Mouse (Mus musculus): ENCODE results near the gene Ptprm. TPM values are rescaled to one million over a fixed set of nuclear protein-coding genes. Genes with fewer than 3 reads are reported as not detected.

The Ptprm gene
- polyA plus RNA-seq, 1 experiment, result not detected

- Histone ChIP-seq H3K4me1 (ENCODE audit: control insufficient read depth, insufficient read depth, low read length) (no peaks in the 10 kb centered on the region), H3K4me3 (ENCODE audit: insufficient read depth, low read depth, low read length) (peak overlapping the region; percentile 87), H3K27ac (ENCODE audit: insufficient read depth, low read depth, low read length) (peak overlapping the region; percentile 89)
- TF ChIP-seq POLR2A (IDR thresholded peaks at IDR 0.05; ENCODE audit: insufficient read depth, low read depth, low read length) (no peak), CTCF (IDR thresholded peaks at IDR 0.05; ENCODE audit: insufficient read depth, low read depth, low read length) (no peak)
- WGBS, result 2% methylated on average over 50 of the region's 50 CpGs
These were observed 1.1 kb downstream of the Ptprm start for GRCm38 (mm10) chr17:67352956-67353795.

GRCm38 (mm10) chr17:67351423-67351822, 2.8 kb downstream of the Ptprm start:
- no peak for TF ChIP-seq CTCF (IDR thresholded peaks at IDR 0.05; ENCODE audit: insufficient read depth, low read depth, low read length)
- TF ChIP-seq POLR2A (IDR thresholded peaks at IDR 0.05; ENCODE audit: insufficient read depth, low read depth, low read length), result no peak
- Histone ChIP-seq H3K4me1 (ENCODE audit: control insufficient read depth, insufficient read depth, low read length) (peaks cover 4% of the 10 kb centered on the region; the same call in 1 of the 2 replicates), H3K4me3 (ENCODE audit: insufficient read depth, low read depth, low read length) (peak overlapping the region; percentile 43), H3K27ac (ENCODE audit: insufficient read depth, low read depth, low read length) (no peak overlapping the region)
- 28% methylated on average over 5 of the region's 5 CpGs for WGBS

GRCm38 (mm10) chr17:67350536-67350935, 3.7 kb downstream of the Ptprm start:
- H3K4me3 ChIP-seq (ENCODE audit: insufficient read depth, low read depth, low read length), result no peak overlapping the region
- no peak for TF ChIP-seq CTCF (IDR thresholded peaks at IDR 0.05; ENCODE audit: insufficient read depth, low read depth, low read length)
- no peak for TF ChIP-seq POLR2A (IDR thresholded peaks at IDR 0.05; ENCODE audit: insufficient read depth, low read depth, low read length)
- WGBS, result 45% methylated on average over 7 of the region's 7 CpGs
- H3K27ac ChIP-seq (ENCODE audit: insufficient read depth, low read depth, low read length), result no peak overlapping the region
- H3K4me1 ChIP-seq (ENCODE audit: control insufficient read depth, insufficient read depth, low read length), result peaks cover 7% of the 10 kb centered on the region; the same call in 1 of the 2 replicates

- TF ChIP-seq CTCF (IDR thresholded peaks at IDR 0.05; ENCODE audit: insufficient read depth, low read depth, low read length) (no peak), POLR2A (IDR thresholded peaks at IDR 0.05; ENCODE audit: insufficient read depth, low read depth, low read length) (no peak)
- 95% methylated on average over 8 of the region's 8 CpGs for WGBS
These were observed 4.7 kb downstream of the Ptprm start for GRCm38 (mm10) chr17:67349594-67349993.

GRCm38 (mm10) chr17:67346921-67347320, 7.3 kb downstream of the Ptprm start:
- 60% methylated on average over 10 of the region's 10 CpGs for WGBS
- TF ChIP-seq CTCF (IDR thresholded peaks at IDR 0.05; ENCODE audit: insufficient read depth, low read depth, low read length), result no peak
- TF ChIP-seq POLR2A (IDR thresholded peaks at IDR 0.05; ENCODE audit: insufficient read depth, low read depth, low read length), result no peak

More at GRCm38 (mm10) chr17:67349594-67349993, 4.7 kb downstream of the Ptprm start:
- peaks cover 7% of the 10 kb centered on the region; the same call in 1 of the 2 replicates for H3K4me1 ChIP-seq (ENCODE audit: control insufficient read depth, insufficient read depth, low read length)
- H3K4me3 ChIP-seq (ENCODE audit: insufficient read depth, low read depth, low read length), result no peak overlapping the region
- no peak overlapping the region for H3K27ac ChIP-seq (ENCODE audit: insufficient read depth, low read depth, low read length)

GRCm38 (mm10) chr17:67345157-67345556, 9.1 kb downstream of the Ptprm start:
- WGBS, result 75% methylated on average over 8 of the region's 8 CpGs
- no peak overlapping the region for H3K4me3 ChIP-seq (ENCODE audit: insufficient read depth, low read depth, low read length)
- peaks cover 20% of the 10 kb centered on the region for H3K4me1 ChIP-seq (ENCODE audit: control insufficient read depth, insufficient read depth, low read length)
- no peak overlapping the region for H3K27ac ChIP-seq (ENCODE audit: insufficient read depth, low read depth, low read length)
- TF ChIP-seq CTCF (IDR thresholded peaks at IDR 0.05; ENCODE audit: insufficient read depth, low read depth, low read length), result no peak
- no peak for TF ChIP-seq POLR2A (IDR thresholded peaks at IDR 0.05; ENCODE audit: insufficient read depth, low read depth, low read length)

More at GRCm38 (mm10) chr17:67346921-67347320, 7.3 kb downstream of the Ptprm start:
- Histone ChIP-seq H3K4me1 (ENCODE audit: control insufficient read depth, insufficient read depth, low read length) (peaks cover 16% of the 10 kb centered on the region), H3K27ac (ENCODE audit: insufficient read depth, low read depth, low read length) (no peak overlapping the region), H3K4me3 (ENCODE audit: insufficient read depth, low read depth, low read length) (no peak overlapping the region)

- TF ChIP-seq CTCF (IDR thresholded peaks at IDR 0.05; ENCODE audit: insufficient read depth, low read depth, low read length), result no peak
- no peak overlapping the region for H3K4me3 ChIP-seq (ENCODE audit: insufficient read depth, low read depth, low read length)
- 82% methylated on average over 2 of the region's 2 CpGs for whole genome bisulfite sequencing
- H3K27ac ChIP-seq (ENCODE audit: insufficient read depth, low read depth, low read length), result no peak overlapping the region
- peaks cover 23% of the 10 kb centered on the region for H3K4me1 ChIP-seq (ENCODE audit: control insufficient read depth, insufficient read depth, low read length)
These were observed 10.8 kb downstream of the Ptprm start for GRCm38 (mm10) chr17:67343471-67343870.

GRCm38 (mm10) chr17:67343006-67343405, 11.3 kb downstream of the Ptprm start:
- Histone ChIP-seq H3K4me1 (ENCODE audit: control insufficient read depth, insufficient read depth, low read length) (peaks cover 23% of the 10 kb centered on the region), H3K4me3 (ENCODE audit: insufficient read depth, low read depth, low read length) (no peak overlapping the region), H3K27ac (ENCODE audit: insufficient read depth, low read depth, low read length) (no peak overlapping the region)
- TF ChIP-seq CTCF (IDR thresholded peaks at IDR 0.05; ENCODE audit: insufficient read depth, low read depth, low read length), result no peak
- TF ChIP-seq POLR2A (IDR thresholded peaks at IDR 0.05; ENCODE audit: insufficient read depth, low read depth, low read length), result no peak
- WGBS, result 35% methylated on average over 6 of the region's 6 CpGs

- Histone ChIP-seq H3K4me1 (ENCODE audit: control insufficient read depth, insufficient read depth, low read length) (peaks cover 16% of the 10 kb centered on the region), H3K27ac (ENCODE audit: insufficient read depth, low read depth, low read length) (no peak overlapping the region), H3K4me3 (ENCODE audit: insufficient read depth, low read depth, low read length) (no peak overlapping the region)
- 36% methylated on average over 6 of the region's 6 CpGs for WGBS
- TF ChIP-seq CTCF (IDR thresholded peaks at IDR 0.05; ENCODE audit: insufficient read depth, low read depth, low read length) (no peak), POLR2A (IDR thresholded peaks at IDR 0.05; ENCODE audit: insufficient read depth, low read depth, low read length) (no peak)
These were observed 13.9 kb downstream of the Ptprm start for GRCm38 (mm10) chr17:67340362-67340761.
